12 mouse cellular contexts compared by ENCODE assay signal in genomic region chr19:46322144-46322995, GRCm38 (mm10). TPM values are rescaled to one million over a fixed set of nuclear protein-coding genes. Genes with fewer than 3 reads are reported as not detected.
DNase-seq lines count a peak whose midpoint lies in the region; ATAC-seq lines count a peak whose summit lies in the region.
"Had no signal": no experiment of that assay in that cellular context is flagged by ENCODE, and none has a peak within 500 bp of the region (broad histone marks: within the 10 kb centered on the region; RNA-seq: fewer than 3 reads in every experiment).

No protein-coding gene starts in this region.

- H3K27ac ChIP-seq in intestine, embryonic 15.5 days = 0 out of 2 replicates have a peak overlapping the region, but pooled peaks have one; percentile 54
- H3K27ac ChIP-seq in intestine, embryonic 16.5 days (ENCODE audit: low read length) = no peak overlapping the region; the same call in 1 of the 2 replicates
- peak overlapping the region; percentile 59 for H3K27ac ChIP-seq in forebrain, embryonic 15.5 days (replicated peaks)
- H3K27ac ChIP-seq in midbrain, embryonic 15.5 days = peak overlapping the region; percentile 80
- H3K27ac ChIP-seq: heart, embryonic 15.5 days; limb, embryonic 10.5 days; lung, embryonic 15.5 days had no signal

- peaks cover 41% of the 10 kb centered on the region for H3K4me1 ChIP-seq in intestine, embryonic 15.5 days (replicated peaks)
- H3K4me1 ChIP-seq in intestine, embryonic 16.5 days (ENCODE audit: control insufficient read depth, insufficient read depth, low read length) = peaks cover 47% of the 10 kb centered on the region
- peaks cover 89% of the 10 kb centered on the region for H3K4me1 ChIP-seq in forebrain, embryonic 15.5 days
- peaks cover 91% of the 10 kb centered on the region for H3K4me1 ChIP-seq in midbrain, embryonic 15.5 days

- H3K9ac ChIP-seq in intestine, embryonic 15.5 days = no peak overlapping the region
- no peak overlapping the region for H3K9ac ChIP-seq in intestine, embryonic 16.5 days (ENCODE audit: low read depth, low read length)
- no peak overlapping the region for H3K9ac ChIP-seq in forebrain, embryonic 15.5 days (replicated peaks)
- H3K9ac ChIP-seq in midbrain, embryonic 15.5 days = peak overlapping the region; percentile 11
- H3K9ac ChIP-seq: heart, embryonic 15.5 days; lung, embryonic 15.5 days had no signal

- H3K4me2 ChIP-seq in intestine, embryonic 15.5 days (replicated peaks) = no peak overlapping the region
- no peak overlapping the region for H3K4me2 ChIP-seq in intestine, embryonic 16.5 days (ENCODE audit: low read depth, low read length)
- H3K4me2 ChIP-seq in forebrain, embryonic 15.5 days (replicated peaks) = peak overlapping the region; percentile 20; the same call in 1 of the 2 replicates
- H3K4me2 ChIP-seq in midbrain, embryonic 15.5 days = peak overlapping the region; percentile 43
- H3K4me2 ChIP-seq: heart, embryonic 15.5 days; lung, embryonic 15.5 days had no signal

- no peak overlapping the region for H3K4me3 ChIP-seq in intestine, embryonic 15.5 days (replicated peaks)
- H3K4me3 ChIP-seq in intestine, embryonic 16.5 days (ENCODE audit: low read length) = no peak overlapping the region
- no peak overlapping the region for H3K4me3 ChIP-seq in forebrain, embryonic 15.5 days
- no peak overlapping the region for H3K4me3 ChIP-seq in midbrain, embryonic 15.5 days
- H3K4me3 ChIP-seq: heart, embryonic 15.5 days; lung, embryonic 15.5 days had no signal

- 63% methylated on average over 11 of the region's 11 CpGs for WGBS in intestine, embryonic 15.5 days
- 55% methylated on average over 11 of the region's 11 CpGs for WGBS in intestine, embryonic 16.5 days
- WGBS in forebrain, embryonic 15.5 days = 55% methylated on average over 11 of the region's 11 CpGs
- 49% methylated on average over 11 of the region's 11 CpGs for WGBS in midbrain, embryonic 15.5 days

- DNase-seq in cerebellum, adult 9-11 months = peak; percentile 75
- no peak for DNase-seq in natural killer cell, adult 2 months (ENCODE audit: low spot score in 2 of 2)
- no peak for DNase-seq in spleen, postnatal 14 days (ENCODE audit: low spot score in 2 of 2)
- DNase-seq in layer of hippocampus, adult 11-12 months (ENCODE audit: low spot score) = no peak
- DNase-seq: kidney, postnatal 25 days had no signal

- H3K36me3 ChIP-seq in intestine, embryonic 15.5 days = no peaks in the 10 kb centered on the region
- no peaks in the 10 kb centered on the region for H3K36me3 ChIP-seq in intestine, embryonic 16.5 days (ENCODE audit: control insufficient read depth, insufficient read depth, low read length)
- H3K36me3 ChIP-seq in forebrain, embryonic 15.5 days = no peaks in the 10 kb centered on the region
- H3K36me3 ChIP-seq in midbrain, embryonic 15.5 days (replicated peaks) = no peaks in the 10 kb centered on the region
- H3K36me3 ChIP-seq: heart, embryonic 15.5 days; limb, embryonic 10.5 days; lung, embryonic 15.5 days had no signal

- peaks cover 81% of the 10 kb centered on the region for H3K27me3 ChIP-seq in intestine, embryonic 15.5 days (replicated peaks)
- H3K27me3 ChIP-seq in intestine, embryonic 16.5 days (replicated peaks; ENCODE audit: control insufficient read depth, insufficient read depth, low read length) = peaks cover 70% of the 10 kb centered on the region
- peaks cover 33% of the 10 kb centered on the region; the same call in 1 of the 2 replicates for H3K27me3 ChIP-seq in forebrain, embryonic 15.5 days
- H3K27me3 ChIP-seq in midbrain, embryonic 15.5 days (replicated peaks) = peaks cover 1% of the 10 kb centered on the region; the same call in 1 of the 2 replicates

- no peak for ATAC-seq in intestine, embryonic 15.5 days
- no peak for ATAC-seq in intestine, embryonic 16.5 days
- no peak for ATAC-seq in forebrain, embryonic 15.5 days (replicated peaks)
- ATAC-seq in midbrain, embryonic 15.5 days (replicated peaks) = no peak

- no peaks in the 10 kb centered on the region for H3K9me3 ChIP-seq in intestine, embryonic 15.5 days
- no peaks in the 10 kb centered on the region for H3K9me3 ChIP-seq in intestine, embryonic 16.5 days (ENCODE audit: control insufficient read depth, low read length)
- no peaks in the 10 kb centered on the region for H3K9me3 ChIP-seq in forebrain, embryonic 15.5 days
- H3K9me3 ChIP-seq in midbrain, embryonic 15.5 days = no peaks in the 10 kb centered on the region
- H3K9me3 ChIP-seq: heart, embryonic 15.5 days; limb, embryonic 10.5 days; lung, embryonic 15.5 days had no signal

RNA-seq across cellular contexts. Expression of gene Psd, which starts 4.6 kb away (rescaled TPM):
- polyA plus RNA-seq in intestine, embryonic 15.5 days (2015; fragmentation: Nextera tagmentation; extraction: Ambion mirVana) = 34.8 and 36.2 TPM in 2 replicates
- 13.2 and 13.6 TPM in 2 replicates for polyA plus RNA-seq in intestine, embryonic 16.5 days (2015; fragmentation: Nextera tagmentation; extraction: Ambion mirVana)
- polyA plus RNA-seq in forebrain, embryonic 15.5 days (2015; fragmentation: Nextera tagmentation; extraction: Ambion mirVana) = 78.2 and 79.9 TPM in 2 replicates
- polyA plus RNA-seq in midbrain, embryonic 15.5 days (2015; fragmentation: Nextera tagmentation; extraction: Ambion mirVana) = 146 and 148 TPM in 2 replicates

RNA-seq across cellular contexts. Expression of gene Fbxl15, which starts 5.6 kb away (rescaled TPM):
- polyA plus RNA-seq in intestine, embryonic 15.5 days (2015; fragmentation: Nextera tagmentation; extraction: Ambion mirVana) = 15.6 and 16.7 TPM in 2 replicates
- polyA plus RNA-seq in intestine, embryonic 16.5 days (2015; fragmentation: Nextera tagmentation; extraction: Ambion mirVana) = 17.3 and 18.9 TPM in 2 replicates
- 37.5 and 40.2 TPM in 2 replicates for polyA plus RNA-seq in forebrain, embryonic 15.5 days (2015; fragmentation: Nextera tagmentation; extraction: Ambion mirVana)
- polyA plus RNA-seq in midbrain, embryonic 15.5 days (2015; fragmentation: Nextera tagmentation; extraction: Ambion mirVana) = 48.2 and 54.8 TPM in 2 replicates

RNA-seq across cellular contexts. Expression of gene Cuedc2, which starts 16.1 kb away (rescaled TPM):
- polyA plus RNA-seq in intestine, embryonic 15.5 days (2015; fragmentation: Nextera tagmentation; extraction: Ambion mirVana) = 126 and 138 TPM in 2 replicates
- polyA plus RNA-seq in intestine, embryonic 16.5 days (2015; fragmentation: Nextera tagmentation; extraction: Ambion mirVana) = 127 and 132 TPM in 2 replicates
- 351 and 362 TPM in 2 replicates for polyA plus RNA-seq in forebrain, embryonic 15.5 days (2015; fragmentation: Nextera tagmentation; extraction: Ambion mirVana)
- 340 and 347 TPM in 2 replicates for polyA plus RNA-seq in midbrain, embryonic 15.5 days (2015; fragmentation: Nextera tagmentation; extraction: Ambion mirVana)

RNA-seq across cellular contexts. Expression of gene Nfkb2, which starts 18.2 kb away (rescaled TPM):
- polyA plus RNA-seq in intestine, embryonic 15.5 days (2015; fragmentation: Nextera tagmentation; extraction: Ambion mirVana) = 10.0 and 10.3 TPM in 2 replicates
- 9.1 and 9.8 TPM in 2 replicates for polyA plus RNA-seq in intestine, embryonic 16.5 days (2015; fragmentation: Nextera tagmentation; extraction: Ambion mirVana)
- 1.9 and 2.2 TPM in 2 replicates for polyA plus RNA-seq in forebrain, embryonic 15.5 days (2015; fragmentation: Nextera tagmentation; extraction: Ambion mirVana)
- polyA plus RNA-seq in midbrain, embryonic 15.5 days (2015; fragmentation: Nextera tagmentation; extraction: Ambion mirVana) = 2.3 and 2.7 TPM in 2 replicates

RNA-seq across cellular contexts. Expression of gene Mfsd13a, which starts 18.6 kb away (rescaled TPM):
- 13.5 and 14.2 TPM in 2 replicates for polyA plus RNA-seq in intestine, embryonic 15.5 days (2015; fragmentation: Nextera tagmentation; extraction: Ambion mirVana)
- polyA plus RNA-seq in intestine, embryonic 16.5 days (2015; fragmentation: Nextera tagmentation; extraction: Ambion mirVana) = 16.2 and 16.3 TPM in 2 replicates
- 8.7 and 9.3 TPM in 2 replicates for polyA plus RNA-seq in forebrain, embryonic 15.5 days (2015; fragmentation: Nextera tagmentation; extraction: Ambion mirVana)
- polyA plus RNA-seq in midbrain, embryonic 15.5 days (2015; fragmentation: Nextera tagmentation; extraction: Ambion mirVana) = 11.1 and 11.7 TPM in 2 replicates

Comparison
In these comparisons a context has a peak if more than half of its experiments do, and no peak if none do; other contexts are left out.
1. H3K4me2 ChIP-seq: peak in forebrain, embryonic 15.5 days (single experiment) and midbrain, embryonic 15.5 days (single experiment); none in intestine, embryonic 15.5 days (single experiment) and intestine, embryonic 16.5 days (single experiment).